ENCODE assay signal across 8 mouse cellular contexts in the genomic region with DNA sequence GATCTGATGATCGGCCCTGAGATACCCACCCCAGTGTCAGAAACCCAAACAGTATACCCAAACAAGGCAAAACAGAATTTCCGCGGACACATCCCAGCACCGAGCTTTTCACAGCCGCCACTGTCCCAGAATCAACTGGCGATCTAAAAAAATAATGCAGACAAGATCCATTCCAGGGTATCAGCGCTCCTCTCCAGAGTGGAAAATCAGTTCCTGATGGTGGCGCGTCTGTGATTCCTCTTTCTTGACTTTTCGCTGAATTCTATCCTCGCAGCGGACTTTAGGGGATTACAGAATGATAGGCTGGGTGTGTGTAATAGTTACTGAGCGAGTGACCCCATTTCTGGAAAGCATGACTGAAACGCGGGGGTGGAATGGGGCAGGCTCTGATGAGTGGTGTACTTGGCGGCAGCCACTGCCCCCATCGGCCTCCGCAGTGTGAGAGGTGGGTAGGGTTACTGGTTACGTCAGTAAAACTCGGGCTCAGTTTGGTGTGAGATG. TPM values are rescaled to one million over a fixed set of nuclear protein-coding genes. Genes with fewer than 3 reads are reported as not detected.
DNase-seq lines count a peak whose midpoint lies in the region; ATAC-seq lines count a peak whose summit lies in the region.

No protein-coding gene starts in this region.

- peak; percentile 22 to 24; a peak in 1 of 4 replicates for ATAC-seq in hematopoietic stem cell, adult 5-6 weeks (replicated peaks in 1 of 2; ENCODE audit: insufficient read depth in 1 of 2, low FRiP score in 2 of 2, low TSS enrichment in 1 of 2, low read depth in 1 of 2, poor library complexity in 2 of 2, severe bottlenecking in 2 of 2)

- DNase-seq in Muller cell, postnatal 12 days (ENCODE audit: inconsistent ontology term): peak; percentile 76
- peak; percentile 34 for DNase-seq in cerebellum, adult 8-10 months
- DNase-seq in frontal cortex, postnatal 10 days (ENCODE audit: low spot score in 2 of 2): peak; percentile 4 to 17
- DNase-seq in layer of hippocampus, postnatal 10 days (ENCODE audit: low spot score in 2 of 2): peak; percentile 5 to 19
- peak; percentile 46 for DNase-seq in lung, postnatal 14 days
- DNase-seq in retina, embryonic 14.5 days (ENCODE audit: low spot score): peak; percentile 52
- DNase-seq in thymus, postnatal 4 days: peak; percentile 50

RNA-seq across cellular contexts. Expression of a gene that starts 46.9 kb away (rescaled TPM):
- total RNA-seq in hematopoietic stem cell, adult 5-6 weeks (2017): 76.3 and 79.5 TPM in 2 replicates
- 10 to 100 TPM; 33.3 to 38.5 TPM for total RNA-seq in layer of hippocampus, postnatal 10 days (2021)

Comparison
In these comparisons a context has a peak if more than half of its experiments do, and no peak if none do; other contexts are left out.
1. Peak in every context shown above with its lines: DNase-seq and ATAC-seq.
2. DNase-seq: peak in every context shown above with its lines; median percentile 76 in Muller cell, postnatal 12 days; 52 in retina, embryonic 14.5 days; 50 in thymus, postnatal 4 days; 46 in lung, postnatal 14 days; 34 in cerebellum, adult 8-10 months; 12 in layer of hippocampus, postnatal 10 days; 10 in frontal cortex, postnatal 10 days.